Mouse (Mus musculus): ENCODE results near the gene Tmem232. TPM values are rescaled to one million over a fixed set of nuclear protein-coding genes. Genes with fewer than 3 reads are reported as not detected.
"Not testable (repeated sequence)": the region's sequence is repeated elsewhere in the genome, so short reads cannot be mapped to it uniquely, and the experiment has no call there.

Tmem232 gene
- polyA plus RNA-seq, 1 experiment from 2014 or later: not detected

DNA sequence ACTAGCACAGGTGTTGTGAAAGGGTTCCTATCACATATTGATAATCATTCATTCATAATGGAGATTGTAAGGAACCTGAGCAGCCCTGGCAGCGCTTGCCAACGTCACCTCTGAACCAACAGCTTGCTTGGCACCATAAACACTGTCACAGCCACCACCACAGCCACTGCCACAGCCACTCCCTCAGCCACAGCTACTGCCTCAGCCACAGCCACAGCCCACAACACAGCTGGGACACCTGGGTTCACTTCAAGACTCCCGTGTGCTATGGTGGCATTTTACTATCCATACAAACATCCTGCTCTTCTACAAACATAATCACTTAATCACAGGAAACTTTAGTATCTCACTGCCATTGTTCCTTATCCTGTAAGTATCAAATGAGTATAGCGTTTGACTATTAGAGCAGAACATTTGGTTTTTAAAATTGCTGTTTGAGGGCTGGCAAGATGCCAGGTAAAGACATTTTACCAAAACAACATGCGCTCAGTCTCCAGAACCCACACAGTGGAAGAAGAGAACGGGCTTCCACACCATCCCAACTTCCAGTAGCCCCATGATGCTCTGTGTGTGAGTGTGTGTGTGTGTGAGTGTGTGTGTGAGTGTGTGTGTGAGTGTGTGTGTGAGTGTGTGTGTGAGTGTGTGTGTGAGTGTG lies 20.9 kb upstream of the Tmem232 start:
- no peak for TF ChIP-seq CTCF (IDR thresholded peaks at IDR 0.05)
- ATAC-seq (no peak), DNase-seq (ENCODE audit: low read depth, low spot score) (no peak)

DNA sequence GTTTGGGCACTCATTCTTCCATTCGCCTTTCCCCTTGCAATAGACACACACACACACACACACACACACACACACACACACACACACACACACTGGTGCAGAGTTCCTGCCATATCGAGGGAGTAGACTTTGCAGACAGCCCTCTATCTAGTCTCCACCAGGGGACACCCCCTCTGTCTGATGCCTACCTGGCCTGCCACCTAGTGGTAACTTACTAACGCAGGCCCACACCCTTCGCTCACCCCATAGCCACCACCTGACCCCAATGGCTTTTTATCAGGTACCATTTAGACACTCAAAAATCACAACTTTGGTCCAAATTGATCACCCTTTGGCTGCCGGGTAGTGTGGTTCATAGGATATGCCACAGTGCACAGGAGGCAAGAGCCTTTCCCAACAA lies 18.7 kb upstream of the Tmem232 start:
- DNase-seq (ENCODE audit: low read depth, low spot score) (no peak), ATAC-seq (no peak)
- CTCF ChIA-PET: no interaction called here
- H3K27me3 ChIP-seq: no peaks in the 10 kb centered on the region
- POLR2A ChIA-PET: no interaction called here
- TF ChIP-seq CTCF (IDR thresholded peaks at IDR 0.05): peak; percentile 51
- in situ Hi-C loops (cut with MboI; ENCODE audit: low pct_unique_long_range_greater_than_20kb): loop anchor here (25.0 kb wide), 1 partner anchor 947 kb away; the partner anchor contains the start of gene Man2a1

More for the DNA sequence above, 20.9 kb upstream of the Tmem232 start:
- ChIA-PET CTCF (no interaction called here), POLR2A (no interaction called here)
- in situ Hi-C loops (cut with MboI; ENCODE audit: low pct_unique_long_range_greater_than_20kb): loop anchor here (25.0 kb wide), 1 partner anchor 949 kb away; the partner anchor contains the start of gene Man2a1
- H3K27me3 ChIP-seq: no peaks in the 10 kb centered on the region

DNA sequence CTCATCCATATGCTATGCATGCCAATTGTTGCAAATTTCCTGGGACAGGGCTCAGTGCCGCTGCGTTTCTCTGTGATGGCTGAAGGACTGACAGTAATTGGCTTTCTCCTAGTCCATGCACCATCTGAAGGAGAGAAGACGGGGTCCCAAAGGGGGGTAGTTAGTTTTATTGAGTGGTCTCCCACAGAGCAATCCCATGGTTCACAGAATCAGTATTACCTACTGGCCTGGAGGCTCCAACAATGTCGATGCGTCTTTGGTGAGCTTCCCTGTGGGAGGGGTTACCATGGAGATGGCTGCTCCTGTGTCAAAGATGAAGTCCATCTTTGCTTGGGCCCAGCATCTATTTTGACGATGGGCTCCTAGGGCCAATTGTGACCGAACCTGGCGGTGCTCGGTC lies 18.2 kb upstream of the Tmem232 start:
- TF ChIP-seq CTCF (IDR thresholded peaks at IDR 0.05): no peak
- POLR2A ChIA-PET: no interaction called here
- CTCF ChIA-PET: no interaction called here
- in situ Hi-C loops (cut with MboI; ENCODE audit: low pct_unique_long_range_greater_than_20kb): loop anchor here (25.0 kb wide), 1 partner anchor 946 kb away; the partner anchor contains the start of gene Man2a1
- ATAC-seq (no peak), DNase-seq (ENCODE audit: low read depth, low spot score) (no peak)
- no peaks in the 10 kb centered on the region for H3K27me3 ChIP-seq

DNA sequence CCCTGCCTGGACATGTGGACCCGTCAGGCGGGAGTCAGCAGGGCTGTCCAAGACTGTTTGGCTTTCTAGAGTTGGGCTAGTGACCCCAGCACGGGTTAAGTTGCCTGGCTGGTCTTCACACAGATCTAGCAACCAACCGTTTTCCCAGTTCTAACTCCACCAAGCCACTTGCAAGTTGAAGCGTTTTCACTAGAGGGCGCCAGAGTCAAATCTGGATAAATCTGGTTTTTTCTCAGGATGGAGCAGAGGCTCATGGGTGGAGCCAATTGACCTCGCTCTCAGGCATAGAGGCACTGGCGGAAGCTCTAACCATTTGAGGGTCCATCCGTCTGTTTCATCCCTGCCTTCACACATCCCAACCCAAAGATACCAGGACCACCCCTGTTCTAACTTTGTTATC lies 17.6 kb upstream of the Tmem232 start:
- TF ChIP-seq CTCF (IDR thresholded peaks at IDR 0.05): peak; percentile 68
- H3K27me3 ChIP-seq: no peaks in the 10 kb centered on the region
- ChIA-PET CTCF (no interaction called here), POLR2A (no interaction called here)
- ATAC-seq (peak; percentile 38), DNase-seq (ENCODE audit: low read depth, low spot score) (no peak)
- in situ Hi-C loops (cut with MboI; ENCODE audit: low pct_unique_long_range_greater_than_20kb): loop anchor here (25.0 kb wide), 1 partner anchor 946 kb away; the partner anchor contains the start of gene Man2a1

DNA sequence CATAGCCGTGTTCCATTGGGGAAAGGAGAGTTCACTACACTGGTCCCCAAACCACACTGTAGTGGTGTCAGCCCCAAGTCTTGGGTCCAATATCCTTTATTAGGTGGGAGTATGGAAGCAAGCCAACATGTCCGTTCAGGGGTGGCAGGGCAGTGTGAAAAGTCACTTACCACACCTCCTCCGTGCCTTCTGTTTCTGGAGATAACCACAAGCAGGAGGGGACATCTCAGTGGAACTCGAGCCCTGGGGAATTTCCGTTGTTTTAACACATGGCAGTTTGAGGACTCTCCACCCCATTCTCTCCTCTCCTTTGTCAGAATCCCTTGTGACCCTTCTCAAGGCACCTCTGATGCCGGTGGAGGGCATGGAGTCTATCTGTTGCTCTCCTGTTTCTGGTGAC lies 16.6 kb upstream of the Tmem232 start:
- H3K27me3 ChIP-seq: no peaks in the 10 kb centered on the region
- DNase-seq (ENCODE audit: low read depth, low spot score): no peak
- TF ChIP-seq CTCF (IDR thresholded peaks at IDR 0.05): no peak
- ATAC-seq: no peak
- ChIA-PET POLR2A (no interaction called here), CTCF (no interaction called here)
- in situ Hi-C loops (cut with MboI; ENCODE audit: low pct_unique_long_range_greater_than_20kb): loop anchor here (25.0 kb wide), 1 partner anchor 945 kb away; the partner anchor contains the start of gene Man2a1

DNA sequence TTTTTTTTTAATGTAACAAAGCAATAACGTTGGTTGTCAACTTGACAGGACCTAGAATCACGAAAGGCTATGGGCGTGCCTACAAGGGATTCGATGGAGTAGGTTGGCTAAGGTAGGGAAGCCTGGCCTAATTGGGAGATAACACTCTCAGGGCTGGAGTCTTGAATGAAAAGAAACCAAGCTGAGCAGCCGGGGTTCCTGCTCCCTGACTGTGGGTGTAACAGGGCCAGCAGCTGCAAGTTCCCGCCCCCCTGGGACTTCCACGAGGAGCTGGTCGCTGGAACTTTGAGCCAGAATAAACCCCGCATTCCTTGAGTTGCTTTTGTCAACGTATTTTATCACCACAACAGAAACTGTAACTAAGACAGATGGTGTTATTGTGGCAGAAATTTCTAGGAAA lies 16.2 kb upstream of the Tmem232 start:
- H3K27me3 ChIP-seq: no peaks in the 10 kb centered on the region
- CTCF ChIA-PET: no interaction called here
- ATAC-seq (no peak), DNase-seq (ENCODE audit: low read depth, low spot score) (no peak)
- in situ Hi-C loops (cut with MboI; ENCODE audit: low pct_unique_long_range_greater_than_20kb): loop anchor here (25.0 kb wide), 1 partner anchor 944 kb away; the partner anchor contains the start of gene Man2a1
- POLR2A ChIA-PET: no interaction called here
- no peak for TF ChIP-seq CTCF (IDR thresholded peaks at IDR 0.05)

DNA sequence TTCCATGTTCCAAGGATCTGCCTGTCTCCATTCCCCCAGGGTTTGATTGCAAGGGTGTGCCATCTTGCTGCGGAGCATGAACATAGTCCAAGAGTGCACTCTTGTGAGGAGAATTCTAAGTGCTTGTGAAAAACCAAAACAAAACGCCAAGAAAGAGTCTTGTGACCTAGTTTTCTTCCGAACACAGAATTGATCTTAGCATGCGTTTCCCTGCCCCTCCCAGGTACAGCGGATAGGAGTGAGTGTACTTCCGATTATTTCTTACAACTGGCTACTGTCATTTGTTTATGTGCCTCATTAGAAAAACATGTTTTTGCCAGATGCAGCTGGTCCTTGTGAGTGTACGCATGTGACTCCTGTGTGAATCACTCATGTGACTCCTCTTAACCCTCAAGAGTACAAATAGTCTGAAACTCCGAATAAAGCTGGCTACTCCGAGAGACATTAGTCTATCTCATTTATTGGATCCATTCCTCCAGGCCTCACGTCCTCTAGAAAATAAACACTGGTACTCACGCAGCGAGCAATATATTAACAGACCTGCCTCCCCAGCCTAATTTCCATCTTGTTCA lies 11.9 kb upstream of the Tmem232 start:
- H3K27me3 ChIP-seq: peaks cover 3% of the 10 kb centered on the region
- DNase-seq (ENCODE audit: low read depth, low spot score) (no peak), ATAC-seq (no peak)
- TF ChIP-seq CTCF (IDR thresholded peaks at IDR 0.05): no peak
- ChIA-PET POLR2A (no interaction called here), CTCF (no interaction called here)
- in situ Hi-C loops (cut with MboI; ENCODE audit: low pct_unique_long_range_greater_than_20kb): loop anchor here (25.0 kb wide), 1 partner anchor 940 kb away; the partner anchor contains the start of gene Man2a1

DNA sequence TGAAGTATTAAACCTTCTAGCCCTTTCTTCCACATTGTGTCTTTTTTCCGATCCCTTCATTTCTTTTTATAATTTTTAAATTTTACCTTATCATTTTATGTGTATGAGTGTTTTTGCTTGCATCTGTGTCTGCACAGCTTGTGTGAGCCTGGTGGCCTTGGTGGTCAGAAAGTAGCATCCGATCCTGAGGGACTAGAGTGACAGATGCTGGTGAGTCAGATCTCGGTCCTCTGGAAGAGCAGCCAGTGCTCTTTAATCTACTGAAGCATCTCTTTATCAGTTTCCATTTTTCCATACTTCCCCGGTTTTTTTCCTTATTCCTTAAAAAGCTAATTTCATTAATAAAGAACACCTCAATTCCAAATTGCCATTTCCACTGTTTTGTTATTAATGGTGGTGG lies 9.8 kb upstream of the Tmem232 start:
- no peak for DNase-seq (ENCODE audit: low read depth, low spot score)
- no peak for ATAC-seq
- peaks cover 3% of the 10 kb centered on the region for H3K27me3 ChIP-seq
- TF ChIP-seq CTCF (IDR thresholded peaks at IDR 0.05): no peak
- in situ Hi-C loops (cut with MboI; ENCODE audit: low pct_unique_long_range_greater_than_20kb): loop anchor here (25.0 kb wide), 1 partner anchor 938 kb away; the partner anchor contains the start of gene Man2a1
- ChIA-PET CTCF (no interaction called here), POLR2A (no interaction called here)

DNA sequence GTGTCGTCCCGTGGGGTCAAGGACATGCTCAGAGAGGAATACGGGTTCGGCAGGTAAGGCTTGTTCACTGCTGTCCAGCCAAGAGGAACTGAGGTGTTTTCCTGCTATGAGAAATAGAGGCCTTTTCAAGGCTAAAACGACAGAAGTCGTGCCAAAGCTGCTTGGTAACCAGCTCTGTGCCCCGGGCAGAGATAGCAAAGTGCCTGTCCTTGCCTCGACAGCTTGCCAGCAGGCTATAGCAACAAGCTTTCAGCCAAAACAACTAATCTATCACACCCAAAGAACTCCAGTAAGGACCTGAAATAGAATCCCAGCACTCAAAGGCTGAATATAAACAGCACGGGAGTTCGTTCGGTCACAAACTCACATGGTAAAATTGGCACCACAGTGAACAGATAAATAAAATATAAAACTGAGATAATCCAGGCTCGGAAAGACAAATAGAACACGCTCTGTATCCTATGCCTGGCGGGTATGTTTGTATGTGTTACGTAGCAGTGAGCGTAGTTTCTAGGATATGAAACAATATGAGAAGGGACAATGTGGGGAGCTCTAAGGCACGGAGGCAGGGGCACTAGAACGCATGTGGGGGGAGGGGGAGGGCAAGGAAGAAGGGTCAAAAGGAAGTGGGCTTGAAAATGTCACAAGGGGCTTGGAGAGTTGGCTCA lies 8.2 kb upstream of the Tmem232 start:
- peaks cover 3% of the 10 kb centered on the region for H3K27me3 ChIP-seq
- ATAC-seq (no peak), DNase-seq (ENCODE audit: low read depth, low spot score) (no peak)
- in situ Hi-C loops (cut with MboI; ENCODE audit: low pct_unique_long_range_greater_than_20kb): no loop called here
- CTCF ChIA-PET: no interaction called here
- POLR2A ChIA-PET: no interaction called here
- TF ChIP-seq CTCF (IDR thresholded peaks at IDR 0.05): no peak

DNA sequence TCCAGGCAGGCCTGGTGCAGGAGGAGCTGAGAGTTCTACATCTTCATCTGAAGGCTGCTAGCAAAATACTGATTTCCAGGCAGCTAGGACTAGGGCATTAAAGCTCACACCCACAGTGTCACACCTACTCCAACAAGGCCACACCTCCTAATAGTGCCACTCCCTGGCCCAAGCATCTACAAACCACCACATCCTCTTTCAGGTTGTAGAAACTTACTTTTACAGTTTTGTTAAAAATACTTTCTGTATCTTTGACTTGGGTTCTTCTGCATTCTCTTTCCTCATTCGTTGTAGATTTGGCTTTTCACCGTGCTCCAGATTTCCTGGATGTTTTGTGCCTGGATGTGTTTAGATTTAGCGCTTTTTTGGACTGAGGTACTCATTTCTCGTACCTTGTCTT lies 5.6 kb upstream of the Tmem232 start:
- ATAC-seq; POLR2A ChIA-PET; in situ Hi-C loops (cut with MboI; ENCODE audit: low pct_unique_long_range_greater_than_20kb); DNase-seq (ENCODE audit: low read depth, low spot score); CTCF ChIA-PET; H3K27me3 ChIP-seq: not testable (repeated sequence)

DNA sequence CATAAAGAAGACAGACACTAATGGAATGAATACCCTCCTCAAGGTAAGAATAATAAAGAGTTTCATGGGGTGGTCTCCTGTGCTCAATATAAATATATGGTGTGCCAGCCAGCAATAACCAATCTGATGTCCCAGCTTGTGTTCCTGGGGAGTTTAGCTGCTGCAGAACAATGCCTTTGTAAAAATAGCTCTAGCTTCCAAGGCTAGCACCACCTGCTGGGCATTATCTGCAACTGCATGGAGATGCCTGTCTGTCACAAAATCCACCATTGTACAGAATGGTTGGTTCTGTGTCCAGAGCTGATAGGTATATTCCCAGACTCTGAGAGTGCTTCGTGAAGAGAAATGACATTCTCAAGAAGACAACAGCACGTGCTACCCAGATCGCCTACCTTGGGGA lies 4.4 kb downstream of the Tmem232 start:
- DNase-seq (ENCODE audit: low read depth, low spot score) (no peak), ATAC-seq (no peak)
- CTCF ChIA-PET: no interaction called here
- POLR2A ChIA-PET: no interaction called here
- peaks cover 34% of the 10 kb centered on the region for H3K27me3 ChIP-seq
- in situ Hi-C loops (cut with MboI; ENCODE audit: low pct_unique_long_range_greater_than_20kb): no loop called here
- peak; percentile 91 for TF ChIP-seq CTCF (IDR thresholded peaks at IDR 0.05)

DNA sequence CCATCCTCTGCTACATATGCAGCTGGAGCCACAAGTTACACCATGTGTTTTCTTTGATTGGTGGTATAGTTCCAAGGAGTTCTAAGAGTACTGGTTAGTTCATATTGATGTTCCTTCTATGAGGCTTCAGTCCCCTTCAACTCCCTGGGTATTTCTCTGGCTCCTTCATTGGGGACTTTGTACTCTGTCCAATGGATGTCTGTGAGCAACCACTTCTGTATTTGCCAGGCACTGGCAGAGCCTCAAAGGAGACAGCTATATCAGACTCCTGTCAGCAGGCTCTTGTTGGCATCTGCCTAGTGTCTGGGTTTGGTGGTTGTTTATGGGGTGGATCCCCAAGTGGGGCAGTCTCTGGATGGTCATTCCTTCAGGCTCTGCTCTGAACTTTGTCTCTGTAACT lies 8.2 kb downstream of the Tmem232 start:
- in situ Hi-C loops (cut with MboI; ENCODE audit: low pct_unique_long_range_greater_than_20kb); CTCF ChIA-PET; ATAC-seq; DNase-seq (ENCODE audit: low read depth, low spot score); POLR2A ChIA-PET: not testable (repeated sequence)
- H3K27me3 ChIP-seq: peaks cover 29% of the 10 kb centered on the region
